Mouse (Mus musculus) urinary bladder, adult 18-20 months (tissue): ENCODE measurements around the gene Zcchc7.
A peak's percentile ranks its signal among the peaks of the same experiment; 100 is the strongest.

ENCODE experiments used
- DNase-seq, 2 experiments: peaks; one replicate each; pipeline ENCODE4 v3.0.0; 2022; ENCODE audit warnings: low spot score in 2 of 2, mixed read lengths in 2 of 2

Zcchc7 gene

GRCm38 (mm10) chr4:44963156-44963555, 207.5 kb downstream of the Zcchc7 start:
- no peak for DNase-seq

GRCm38 (mm10) chr4:44965175-44965574, 209.5 kb downstream of the Zcchc7 start:
- DNase-seq, result no peak

- DNase-seq, result no peak
Measured at GRCm38 (mm10) chr4:44965736-44966135, 210.1 kb downstream of the Zcchc7 start.

- DNase-seq, result no peak
Measured at GRCm38 (mm10) chr4:44967402-44967801, 211.7 kb downstream of the Zcchc7 start.

- no peak for DNase-seq
Measured at GRCm38 (mm10) chr4:44970056-44970455, 214.4 kb downstream of the Zcchc7 start.

- DNase-seq, result peak in 1 of 2 experiments; percentile 41
Measured at GRCm38 (mm10) chr4:44970612-44971110, 215.0 kb downstream of the Zcchc7 start.

GRCm38 (mm10) chr4:44973450-44973849, 217.8 kb downstream of the Zcchc7 start:
- DNase-seq, result peak; percentile 79 to 85

GRCm38 (mm10) chr4:44973871-44974270, 218.2 kb downstream of the Zcchc7 start:
- no peak for DNase-seq

- no peak for DNase-seq
Measured at GRCm38 (mm10) chr4:44974331-44974730, 218.7 kb downstream of the Zcchc7 start.

- no peak for DNase-seq
Measured at GRCm38 (mm10) chr4:44976026-44976615, 220.4 kb downstream of the Zcchc7 start.

GRCm38 (mm10) chr4:44976921-44977710, 221.4 kb downstream of the Zcchc7 start:
- no peak for DNase-seq

- no peak for DNase-seq
Measured at GRCm38 (mm10) chr4:44978175-44978574, 222.5 kb downstream of the Zcchc7 start.

GRCm38 (mm10) chr4:44979794-44980338, 224.2 kb downstream of the Zcchc7 start:
- no peak for DNase-seq

GRCm38 (mm10) chr4:44981280-44981973, 225.8 kb downstream of the Zcchc7 start, which contains the start of gene Grhpr:
Grhpr (plus strand) TSS chr4:44981395.
- DNase-seq, result peak; percentile 71 to 76
